Mouse (Mus musculus): ENCODE results near the gene Ramp3.

Gene Ramp3

DNA sequence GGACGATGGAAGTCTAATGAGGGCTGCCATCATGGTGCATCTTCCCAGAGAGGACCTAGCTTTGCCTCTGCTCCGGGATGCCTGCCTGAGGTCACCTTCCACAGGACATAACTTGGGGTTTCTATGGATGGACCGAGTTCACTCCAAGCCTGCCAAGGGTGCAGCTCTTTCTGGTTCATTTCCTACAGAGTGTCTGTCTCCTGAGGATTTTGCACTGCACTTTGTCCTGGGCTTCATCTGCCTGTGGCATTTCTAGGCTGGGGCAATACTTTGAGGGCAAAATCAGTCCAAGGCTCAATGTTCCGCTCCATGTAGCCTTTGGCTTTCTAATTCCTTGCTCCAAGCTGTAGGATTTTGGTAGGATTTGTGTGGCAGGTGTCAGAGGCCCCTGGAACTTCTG is 12.5 kb downstream of the Ramp3 start:
- DNase-seq = no peak

DNA sequence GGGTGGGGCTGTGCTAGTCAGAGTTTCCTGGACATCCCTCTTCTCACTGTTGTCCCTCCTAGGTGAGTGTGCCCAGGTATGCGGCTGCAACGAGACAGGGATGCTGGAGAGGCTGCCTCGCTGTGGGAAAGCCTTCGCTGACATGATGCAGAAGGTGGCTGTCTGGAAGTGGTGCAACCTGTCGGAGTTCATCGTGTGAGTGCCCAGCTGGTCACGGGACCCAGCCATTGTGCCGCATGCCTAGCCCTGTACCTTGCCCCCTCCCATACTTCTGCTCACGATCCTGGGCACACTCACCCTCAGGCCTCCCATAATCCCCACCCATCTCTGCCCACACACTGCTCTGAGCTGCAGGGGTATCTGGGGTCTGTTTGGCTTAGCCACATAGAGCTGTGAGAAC is 16.4 kb downstream of the Ramp3 start:
- no peak for DNase-seq

DNA sequence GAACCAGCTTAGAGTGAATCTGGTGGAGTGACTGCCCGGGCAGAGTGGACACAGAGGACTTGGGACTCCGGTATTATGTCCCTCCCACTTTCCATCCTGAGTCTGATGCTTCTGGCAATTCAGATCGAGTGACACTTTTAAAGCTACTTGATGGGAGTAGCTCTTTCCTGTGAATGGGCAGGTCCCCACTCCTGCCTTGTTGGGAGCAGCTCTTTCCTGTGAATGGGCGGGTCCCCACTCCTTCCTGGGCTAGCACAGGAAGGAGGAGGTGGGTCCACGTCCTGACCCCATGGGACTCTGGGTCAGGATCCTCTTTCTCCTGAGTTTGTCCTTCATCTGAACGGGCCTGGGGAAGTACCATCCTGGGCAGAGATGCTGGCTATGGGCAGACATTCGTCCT is 17.1 kb downstream of the Ramp3 start:
- peak; percentile 61 for DNase-seq

DNA sequence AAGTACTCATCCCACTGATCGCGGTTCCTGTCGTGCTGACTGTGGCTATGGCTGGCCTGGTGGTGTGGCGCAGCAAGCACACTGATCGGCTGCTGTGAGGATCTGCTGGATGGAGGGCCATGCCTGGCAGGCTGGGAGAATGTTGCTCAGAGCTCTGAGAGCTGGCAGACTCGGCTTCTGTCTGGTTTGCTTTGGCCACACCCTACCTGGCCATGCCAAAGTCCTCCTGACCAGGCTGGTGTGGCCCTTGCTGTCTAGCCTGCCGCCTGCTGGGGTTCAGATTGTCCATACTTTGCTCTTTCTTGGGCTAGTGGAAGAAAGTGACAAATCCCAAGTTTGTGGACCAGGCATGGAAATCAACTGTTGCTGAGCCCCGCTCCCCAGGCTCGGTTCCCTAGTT is 18.3 kb downstream of the Ramp3 start:
- DNase-seq = no peak

DNA sequence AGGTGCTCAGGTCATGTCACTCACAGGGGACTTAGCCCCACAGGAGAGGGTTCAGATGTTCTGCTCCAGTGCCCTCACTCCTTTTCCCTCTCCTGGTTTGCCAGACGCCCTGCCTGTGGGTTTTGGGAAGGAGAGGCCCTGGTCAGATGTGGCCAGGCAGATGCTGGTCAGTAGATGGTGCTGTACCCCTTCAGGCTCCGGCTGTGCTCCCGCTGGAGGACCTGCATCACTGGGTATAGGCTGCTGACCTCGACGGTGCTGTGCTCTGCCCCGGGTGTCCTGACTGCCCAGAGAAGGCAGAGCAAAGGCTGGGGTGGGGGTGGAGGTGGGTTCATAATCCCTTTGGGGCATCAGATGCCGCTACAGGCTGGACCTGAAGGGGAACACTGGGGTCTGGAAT is 19.2 kb downstream of the Ramp3 start:
- peak; percentile 22 for DNase-seq

DNA sequence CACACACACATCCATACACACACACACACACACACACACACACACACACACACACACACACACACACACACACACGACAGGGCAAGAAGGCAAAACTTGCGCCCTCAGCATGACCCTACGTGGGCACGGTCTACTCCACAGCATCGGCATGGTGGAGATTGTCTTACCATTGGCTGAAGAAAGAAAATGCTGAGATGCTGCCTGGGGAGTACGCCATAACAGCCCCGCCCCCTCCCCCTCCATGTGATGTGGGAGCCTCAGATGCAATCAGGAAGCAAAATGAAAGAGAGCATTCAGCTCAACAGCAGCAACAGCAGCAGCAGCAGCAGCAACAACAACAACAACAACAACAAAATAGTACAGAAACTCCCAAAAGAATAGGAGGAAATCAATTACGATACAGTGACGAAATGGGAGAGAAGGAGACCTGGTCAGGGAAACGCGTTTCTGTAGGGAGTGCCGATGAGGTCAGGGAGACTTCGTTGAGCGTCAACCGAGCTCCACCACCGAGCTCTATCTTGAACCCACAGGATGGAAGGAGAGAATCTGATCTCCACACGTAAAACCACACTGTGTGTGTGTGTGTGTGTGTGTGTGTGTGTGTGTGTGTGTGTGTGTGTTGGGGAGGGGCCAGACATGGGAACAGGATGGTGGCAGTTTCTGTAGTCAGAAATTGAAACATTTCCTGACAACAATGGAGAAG is 21.5 kb downstream of the Ramp3 start:
- peak; percentile 38 for DNase-seq

DNA sequence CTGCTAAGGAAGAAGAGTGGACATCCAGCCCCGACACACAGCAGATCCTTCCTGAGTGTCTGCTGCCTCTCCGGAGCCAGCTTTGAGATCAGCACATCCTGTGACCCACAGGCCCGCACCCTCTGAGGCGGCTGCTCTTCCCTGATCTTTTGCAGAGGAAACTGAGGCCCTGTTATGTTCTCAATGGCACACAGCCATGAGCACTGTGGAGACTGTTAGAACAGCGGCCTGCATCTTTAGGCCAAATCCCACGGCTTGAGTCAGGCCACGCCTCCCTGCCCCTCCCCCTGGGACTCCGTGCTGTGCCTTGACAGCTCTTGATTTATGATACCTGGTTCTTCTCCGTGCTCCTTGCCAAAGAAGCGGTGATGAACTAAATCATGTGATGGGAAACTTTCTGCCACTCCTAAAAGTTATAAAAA is 22.1 kb downstream of the Ramp3 start:
- peak; percentile 79 for DNase-seq

DNA sequence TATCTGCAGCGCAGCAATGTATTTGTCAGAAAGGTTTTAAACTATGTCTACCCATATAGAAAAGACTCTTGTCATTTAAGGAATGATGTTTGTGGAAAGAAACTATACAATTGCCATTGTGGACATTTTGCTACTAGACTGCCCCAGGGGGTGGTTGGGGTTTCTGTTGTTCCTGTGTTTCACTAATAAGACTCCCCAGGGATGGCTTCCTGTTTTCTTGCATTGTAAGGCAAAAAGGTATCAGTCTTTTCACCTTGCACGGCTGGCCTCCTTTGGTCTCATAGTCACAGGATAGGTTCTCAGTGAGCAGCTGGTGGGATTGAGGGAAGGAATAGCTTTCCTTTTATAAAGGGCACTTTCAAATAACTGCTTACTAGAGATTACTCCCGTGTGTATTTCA is 26.4 kb downstream of the Ramp3 start:
- DNase-seq = no peak

DNA sequence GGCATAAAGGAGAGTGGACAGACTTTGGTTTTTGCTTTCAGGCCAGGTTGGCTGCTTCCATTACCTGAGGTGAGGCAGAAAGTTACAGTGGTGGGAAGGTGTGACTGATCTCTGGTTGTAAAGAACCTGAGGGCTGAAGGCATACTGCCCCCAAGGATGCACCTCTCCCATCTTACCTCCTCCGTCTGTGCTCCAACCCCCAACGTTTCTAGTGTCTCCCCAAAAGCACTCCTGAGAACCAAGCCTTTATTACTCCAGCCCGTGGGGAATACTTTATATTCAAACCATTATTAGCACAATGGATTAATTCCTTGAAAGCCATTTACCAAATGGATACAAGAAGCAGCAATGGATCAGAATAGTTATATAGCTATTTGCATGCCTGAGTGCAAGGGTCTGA is 30.6 kb downstream of the Ramp3 start:
- DNase-seq = no peak

DNA sequence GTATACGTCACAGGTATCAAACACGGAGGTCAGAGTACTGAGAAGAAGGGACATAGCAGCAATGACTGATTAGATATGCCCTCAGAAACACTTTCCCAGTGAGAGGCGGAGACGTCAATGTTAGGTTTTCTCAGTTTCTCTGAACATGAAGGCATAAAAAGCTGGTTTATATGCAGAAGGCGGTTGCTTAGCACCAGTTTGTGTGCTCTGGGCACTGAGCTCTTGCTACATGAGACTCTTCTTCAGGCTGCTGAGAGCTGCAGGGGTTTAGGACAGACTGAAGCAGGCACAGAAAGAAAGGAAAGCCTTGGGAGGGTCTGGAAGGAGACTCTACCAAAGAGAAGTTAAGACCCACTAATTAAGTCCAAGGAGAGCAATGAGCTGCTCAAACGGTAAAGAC is 34.0 kb downstream of the Ramp3 start:
- DNase-seq = no peak

DNA sequence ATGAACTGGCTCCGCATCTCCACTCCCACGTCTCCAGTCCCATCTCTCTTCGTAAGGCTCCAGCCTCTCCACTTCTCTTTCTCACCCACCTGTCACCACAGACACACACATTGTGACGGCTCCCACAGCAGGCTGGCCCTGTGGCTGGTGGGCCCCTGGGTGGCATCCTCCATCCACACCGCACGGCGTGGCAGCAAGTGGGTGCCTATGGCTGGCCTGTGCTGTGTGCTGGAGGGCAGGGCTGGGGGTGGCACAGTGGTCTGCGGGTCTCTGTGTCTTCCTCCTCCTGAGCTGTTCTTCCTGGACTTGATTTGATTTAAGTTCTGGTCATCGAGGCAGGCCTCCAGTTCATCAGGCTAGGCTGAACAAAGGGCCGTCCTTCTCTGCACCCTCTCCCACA is 35.8 kb downstream of the Ramp3 start:
- no peak for DNase-seq

DNA sequence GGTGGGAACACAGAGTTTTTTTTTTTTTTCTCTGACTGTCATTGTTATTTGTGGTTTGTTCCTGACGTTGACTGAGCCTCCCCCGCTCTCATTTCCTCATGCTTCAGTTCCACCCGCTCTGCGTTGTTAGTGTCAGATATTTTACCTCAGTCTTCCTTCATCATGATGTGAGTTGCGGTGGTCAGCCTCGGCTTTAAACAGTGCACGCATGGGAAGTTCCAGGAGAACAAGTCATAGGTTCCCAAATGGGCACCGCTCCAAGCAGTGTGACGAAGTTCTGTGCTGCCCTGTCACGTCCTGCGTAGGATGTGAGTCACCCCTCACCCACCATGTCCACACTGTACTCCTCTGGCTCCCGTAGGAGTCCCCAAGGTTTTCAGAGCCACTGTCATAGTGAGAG is 36.9 kb downstream of the Ramp3 start:
- peak; percentile 54 for DNase-seq

DNA sequence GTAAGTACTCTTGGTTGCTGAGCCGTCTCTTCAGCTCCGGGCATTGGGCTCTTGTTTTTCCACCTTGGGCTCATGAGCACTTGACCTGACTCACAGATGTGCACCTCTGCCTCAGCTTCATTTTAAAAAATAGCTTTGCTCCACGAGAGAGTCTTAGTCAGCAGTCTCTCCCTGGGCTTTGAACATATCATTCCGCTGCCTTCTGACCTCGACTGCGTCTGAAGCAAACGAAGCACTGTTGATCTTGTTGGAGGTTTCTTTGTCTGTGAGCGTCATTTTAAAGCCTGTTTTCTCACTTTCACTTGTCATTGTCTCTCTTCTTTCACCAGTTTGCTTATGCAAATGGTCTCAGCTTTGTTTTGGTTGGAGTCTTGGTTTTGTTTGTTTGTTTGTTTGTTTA is 38.2 kb downstream of the Ramp3 start:
- DNase-seq = no peak

DNA sequence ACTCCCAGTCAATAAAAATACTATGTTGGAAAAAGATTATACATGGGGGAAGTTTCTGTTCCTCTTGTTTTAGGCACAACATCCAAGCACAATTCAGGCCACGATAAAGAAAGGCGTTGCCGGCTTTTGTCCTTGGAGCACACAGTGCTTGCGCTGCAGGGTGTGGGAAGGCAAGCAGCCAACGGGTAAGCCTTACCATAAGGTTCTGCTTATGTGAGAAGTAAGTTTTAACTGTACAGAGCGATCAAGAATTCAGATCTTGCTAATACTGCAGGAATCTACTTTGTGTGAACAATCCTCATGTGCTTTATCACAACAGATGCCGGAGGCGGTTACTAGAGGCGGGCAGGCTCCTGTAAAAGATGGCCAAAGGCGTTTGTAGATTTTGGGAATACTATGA is 39.4 kb downstream of the Ramp3 start:
- no peak for DNase-seq

DNA sequence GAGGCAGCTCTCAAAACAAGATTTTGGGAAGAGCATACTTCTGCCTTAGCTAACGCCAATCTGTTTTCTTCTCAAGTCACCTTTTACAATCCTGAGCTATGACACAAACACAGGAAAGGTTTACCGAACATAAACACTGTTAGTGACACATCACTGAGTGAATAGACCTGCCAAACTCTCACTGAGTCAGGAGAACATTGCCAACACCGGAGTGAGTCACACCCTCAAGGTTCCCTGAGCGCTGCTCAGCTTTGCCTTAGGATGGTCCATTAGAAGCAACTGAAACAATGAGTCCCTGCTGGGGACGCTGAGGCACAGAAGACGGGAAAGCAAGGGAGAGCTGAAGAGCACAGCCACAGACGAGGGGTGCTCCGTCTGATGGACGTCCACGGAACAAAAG is 40.0 kb downstream of the Ramp3 start:
- DNase-seq = no peak

DNA sequence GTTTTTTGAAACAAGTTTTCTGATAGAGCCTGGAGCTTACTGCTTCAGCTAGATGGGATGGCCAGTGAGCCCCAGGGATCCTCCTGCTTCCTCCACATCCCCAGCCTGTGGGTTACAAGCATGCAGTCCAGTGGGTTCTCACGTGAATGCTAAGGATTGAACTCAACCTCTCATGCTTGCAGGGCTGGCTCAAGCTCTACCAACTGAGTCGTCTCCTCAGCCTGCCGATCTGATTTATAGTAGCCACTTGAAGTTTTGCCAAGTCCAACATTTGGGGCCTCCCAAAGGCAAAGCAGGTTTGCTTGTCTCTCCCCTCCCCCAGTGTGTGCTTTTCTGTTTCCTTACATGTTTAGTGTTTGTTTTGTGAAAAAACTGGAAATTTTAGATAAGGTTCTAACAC is 43.9 kb downstream of the Ramp3 start:
- DNase-seq = no peak

DNA sequence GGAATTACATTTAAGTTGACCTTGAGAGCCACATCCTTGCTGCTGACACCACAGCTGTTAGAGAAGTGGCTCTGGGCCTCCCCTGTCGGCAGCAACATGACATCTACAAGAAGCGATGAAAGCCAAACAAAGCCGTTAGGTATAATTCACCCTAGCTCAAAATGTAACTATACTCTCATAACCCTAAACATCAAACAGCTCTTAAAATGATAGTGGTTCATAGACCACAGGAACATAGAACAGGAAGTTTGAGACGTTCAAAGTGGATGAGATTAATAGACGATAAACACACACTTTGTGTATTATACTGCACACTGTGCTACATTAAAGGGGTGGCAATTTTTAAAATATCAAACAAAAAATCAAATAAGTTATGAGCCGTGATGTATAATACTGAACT is 46.5 kb downstream of the Ramp3 start:
- DNase-seq = no peak

DNA sequence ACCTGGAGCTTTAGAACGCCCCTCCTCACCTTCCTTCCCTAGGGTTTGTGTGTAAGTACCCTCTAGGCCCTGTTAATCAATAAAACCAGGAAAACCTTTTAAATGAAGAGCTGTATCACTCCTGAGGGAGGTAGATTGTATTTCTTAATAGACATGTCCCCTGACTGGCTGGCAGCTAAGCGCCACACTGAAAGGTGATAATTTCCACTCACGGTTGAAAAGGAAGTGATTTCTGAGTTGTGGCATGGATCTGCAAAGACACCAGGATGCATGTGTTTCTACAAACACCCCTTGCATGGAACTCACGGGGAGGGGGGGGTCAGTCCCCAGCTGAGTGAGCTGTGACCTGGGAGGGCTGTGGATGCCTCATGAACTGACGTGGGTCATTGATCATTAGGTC is 47.2 kb downstream of the Ramp3 start:
- DNase-seq = no peak

DNA sequence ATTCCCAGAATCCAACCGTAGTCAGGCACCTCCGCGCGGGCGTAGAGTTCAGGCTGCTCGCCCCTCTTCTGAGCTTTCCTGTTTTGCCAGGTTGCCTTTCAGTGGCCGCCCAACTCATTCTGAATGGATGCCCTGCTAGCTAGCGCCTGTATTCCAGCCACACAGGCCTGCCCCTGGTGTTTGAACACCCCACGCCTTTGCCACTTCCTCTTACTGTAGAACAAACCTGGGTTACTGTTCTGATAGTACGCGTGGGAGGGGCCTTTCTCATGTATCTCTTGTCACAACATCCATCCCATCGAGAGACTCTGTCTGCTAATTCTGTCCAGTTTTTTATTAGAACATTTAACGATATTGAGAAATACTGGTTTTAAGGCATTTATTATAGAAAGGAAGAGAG is 48.5 kb downstream of the Ramp3 start:
- DNase-seq = no peak

DNA sequence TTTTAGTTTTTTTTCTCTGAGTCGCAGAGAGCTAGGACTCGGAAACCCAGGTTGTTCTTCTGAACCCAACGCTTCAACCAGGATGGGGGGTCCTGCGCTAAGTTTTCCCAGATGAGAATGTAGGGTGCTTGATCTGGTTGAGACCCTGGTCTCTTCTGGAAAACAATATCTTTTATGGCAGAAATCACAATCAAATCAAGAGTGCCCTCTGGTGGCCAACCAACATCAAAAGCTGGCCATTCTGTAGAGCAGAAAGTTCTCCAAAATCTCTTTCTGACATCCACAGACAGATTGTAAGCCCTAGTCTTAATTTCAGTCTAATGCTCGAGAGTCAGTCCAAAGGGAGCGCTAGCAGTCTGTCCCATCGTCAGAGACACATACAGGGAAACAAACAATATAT is 50.1 kb downstream of the Ramp3 start:
- DNase-seq = no peak

DNA sequence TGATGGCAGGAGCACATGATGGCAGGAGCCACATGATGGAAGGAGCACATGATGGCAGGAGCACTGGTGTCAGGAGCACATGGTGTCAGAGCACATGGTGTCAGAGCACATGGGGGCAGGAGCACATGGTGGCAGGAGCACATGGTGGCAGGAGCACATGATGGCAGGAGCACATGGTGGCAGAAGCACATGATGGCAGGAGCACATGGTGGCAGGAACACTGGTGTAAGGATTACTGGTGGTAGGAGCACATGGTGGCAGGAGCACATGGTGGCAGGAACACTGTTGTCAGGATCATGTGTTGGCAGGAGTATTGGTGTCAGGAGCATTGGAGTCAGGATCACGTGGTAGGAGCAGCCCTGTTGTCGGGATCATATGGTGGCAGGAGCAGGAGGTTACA is 52.1 kb downstream of the Ramp3 start:
- no peak for DNase-seq

DNA sequence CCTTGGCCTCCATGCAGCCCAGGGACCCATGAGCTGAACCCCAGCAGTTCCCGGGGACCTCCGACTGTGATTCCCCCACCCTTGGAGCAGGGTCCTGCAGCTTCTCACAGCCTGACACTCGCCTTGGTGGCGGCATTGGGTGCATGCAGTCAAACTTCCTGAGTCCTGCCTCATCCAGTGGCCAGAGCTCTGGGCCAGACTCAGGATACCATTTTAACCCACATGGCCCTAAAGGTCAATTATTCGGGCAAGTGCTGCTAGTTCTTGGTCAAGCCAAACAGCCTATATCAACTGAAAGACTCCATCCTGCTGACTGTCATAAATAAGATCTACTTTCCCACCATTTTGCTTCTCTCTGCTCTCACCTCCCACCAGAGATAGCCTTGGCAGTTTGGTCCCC is 62.4 kb downstream of the Ramp3 start:
- no peak for DNase-seq

DNA sequence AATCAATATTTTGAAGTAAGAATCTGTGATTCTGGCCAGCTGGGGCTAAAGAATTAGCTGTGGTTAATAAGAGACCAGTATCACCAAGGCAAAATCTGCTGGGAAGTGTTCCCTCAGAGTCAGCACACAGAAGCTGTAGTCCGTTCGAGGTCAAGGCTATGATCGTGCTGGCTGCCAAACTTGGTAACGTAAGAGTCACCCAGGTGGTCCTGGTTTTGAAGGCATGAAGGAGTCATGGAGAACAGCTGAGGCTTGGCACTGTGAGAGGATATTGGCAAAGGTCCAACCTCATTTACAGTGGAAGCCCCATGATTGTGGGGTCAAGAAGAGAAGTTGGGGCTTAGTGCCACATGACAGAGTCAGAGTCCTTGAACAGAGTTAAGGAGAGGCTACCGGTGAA is 68.6 kb downstream of the Ramp3 start:
- no peak for DNase-seq

All from lung, postnatal 36 days (tissue).